Mouse (Mus musculus) cerebral cortex, adult 2 months (tissue): ENCODE results near the gene Scel.

ENCODE experiments used
- WGBS: fragments of 180-500 bp; shearing (Covaris S2); methylation state at CpG from one replicate; pipeline ENCODE4 v1.1.7; 2018; 5-methylcytosine and 5-hydroxymethylcytosine counted together

Gene Scel

DNA sequence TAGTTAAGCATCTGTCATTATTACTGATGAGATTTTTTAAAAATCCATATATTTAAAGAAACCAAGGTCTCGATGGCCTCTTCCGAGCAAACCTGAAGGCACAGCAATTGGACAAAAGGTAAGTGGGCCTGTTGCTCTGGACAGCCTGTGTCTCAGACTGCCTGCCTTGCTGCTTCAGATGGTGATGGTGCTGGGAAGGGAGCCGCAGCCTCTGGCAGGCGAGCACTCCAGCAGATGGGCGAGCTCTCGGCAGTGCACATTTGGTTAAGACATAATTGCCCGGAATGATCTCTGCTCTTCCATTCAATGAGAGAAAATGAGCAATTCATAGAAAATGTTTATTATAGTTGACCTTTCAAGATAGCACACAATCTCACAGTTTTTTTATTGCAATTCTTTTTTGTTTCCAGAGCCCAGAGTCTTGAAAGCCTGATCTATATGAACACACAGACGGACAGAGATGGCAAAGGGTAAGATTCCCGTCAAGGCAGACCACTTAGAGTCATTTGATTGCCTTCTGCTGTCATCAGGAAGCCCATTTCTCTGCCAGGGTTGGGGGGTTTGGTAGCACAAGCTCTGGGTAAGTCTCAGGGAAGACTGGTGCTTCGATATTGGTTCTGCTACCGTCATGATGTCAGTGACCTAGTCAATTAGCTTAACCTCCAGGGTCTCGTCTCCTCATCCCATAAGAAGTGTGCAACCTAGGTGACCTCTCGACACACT is 58.6 kb downstream of the Scel start:
- WGBS, result 65% methylated on average over 13 of the region's 13 CpGs

DNA sequence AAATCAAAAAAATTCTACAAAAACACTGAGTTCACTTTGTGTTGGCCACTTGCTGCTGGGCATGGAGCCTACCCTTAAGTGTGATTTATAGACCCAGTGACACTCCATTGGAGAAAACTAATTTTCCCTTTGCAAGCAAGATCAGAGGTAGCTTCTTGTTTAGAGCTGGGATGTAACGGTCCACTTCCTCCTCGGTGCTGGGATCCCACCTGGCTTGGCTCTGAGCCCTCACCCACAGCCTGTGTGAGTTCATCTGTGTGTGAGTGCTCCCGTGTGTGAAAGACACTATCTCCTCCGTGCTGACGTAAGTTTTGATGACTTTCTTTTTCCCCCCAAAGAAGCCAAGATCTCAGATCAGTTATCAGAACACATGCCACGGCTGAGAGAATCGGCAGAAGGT is 62.7 kb downstream of the Scel start:
- 87% methylated on average over 7 of the region's 7 CpGs for WGBS

DNA sequence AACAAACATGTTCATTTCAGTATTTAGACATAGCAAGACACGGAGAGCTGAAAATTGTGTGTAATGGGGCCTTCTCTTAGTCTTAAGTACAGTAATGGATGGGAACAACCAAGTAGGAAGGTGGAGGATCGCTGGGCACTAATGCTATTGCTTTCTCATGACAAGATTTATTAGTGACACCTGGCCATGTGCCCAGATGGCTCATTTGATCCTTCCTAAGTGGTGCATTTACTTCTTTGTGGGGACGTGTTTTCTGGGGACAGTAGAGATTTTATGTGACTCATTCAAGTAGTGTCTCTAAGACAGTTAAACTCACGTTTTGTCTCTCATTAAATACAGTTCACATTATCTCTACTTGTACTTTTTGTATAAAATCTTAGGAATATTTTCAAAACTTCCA is 73.5 kb downstream of the Scel start:
- 68% methylated on average over 4 of the region's 4 CpGs for WGBS

DNA sequence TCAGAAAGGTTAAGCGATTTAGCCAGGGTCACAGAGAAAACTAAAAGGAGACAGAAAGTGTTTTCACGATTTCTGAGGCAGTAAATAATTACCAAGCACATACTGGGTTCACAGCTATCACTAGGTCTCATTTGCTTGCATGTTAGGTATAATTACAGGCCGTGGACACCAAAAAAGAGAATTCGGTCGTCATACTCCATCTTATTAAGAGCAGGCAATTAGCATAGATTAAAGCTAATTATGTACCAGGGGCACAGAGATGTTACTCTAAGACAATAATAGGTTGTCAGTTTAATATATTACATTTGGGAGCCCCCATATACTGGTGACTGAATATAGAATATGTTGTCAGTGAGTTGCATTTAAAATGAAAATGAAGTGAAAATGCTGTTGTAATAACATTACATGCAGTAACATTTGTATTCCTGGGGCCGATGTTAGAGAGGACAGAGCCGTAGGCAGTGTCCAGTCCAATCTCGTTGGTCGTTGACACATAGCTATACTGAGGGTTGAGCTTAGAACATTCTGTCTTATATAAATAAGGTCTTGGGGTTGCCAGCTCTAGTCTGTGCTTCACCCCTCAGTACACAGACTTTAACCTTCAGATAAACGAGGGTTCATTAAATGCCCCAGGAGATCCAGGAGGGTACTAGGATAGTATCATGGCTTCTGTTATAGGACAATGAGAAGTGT is 74.2 kb downstream of the Scel start:
- 77% methylated on average over 10 of the region's 10 CpGs for WGBS

DNA sequence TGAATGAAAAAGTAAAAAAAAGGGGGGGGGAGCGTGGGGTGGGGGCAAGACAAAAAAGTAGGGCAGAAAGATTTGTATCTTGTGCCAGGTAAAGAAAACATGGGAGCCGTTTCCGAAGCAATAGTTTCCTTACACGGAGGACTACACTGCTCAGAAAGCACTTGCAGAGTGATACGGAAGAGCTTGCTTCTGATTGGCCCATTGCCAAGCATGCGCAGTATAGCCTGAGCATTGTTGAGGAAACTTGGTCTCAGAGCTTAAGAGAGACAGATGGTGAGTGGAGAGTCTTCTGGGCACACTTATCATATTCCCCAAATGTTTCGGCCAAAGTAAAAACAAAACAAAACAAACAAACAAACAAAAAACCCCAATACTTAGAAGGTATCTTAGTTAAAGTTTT is 76.7 kb downstream of the Scel start:
- whole genome bisulfite sequencing, result 39% methylated on average over 7 of the region's 7 CpGs

DNA sequence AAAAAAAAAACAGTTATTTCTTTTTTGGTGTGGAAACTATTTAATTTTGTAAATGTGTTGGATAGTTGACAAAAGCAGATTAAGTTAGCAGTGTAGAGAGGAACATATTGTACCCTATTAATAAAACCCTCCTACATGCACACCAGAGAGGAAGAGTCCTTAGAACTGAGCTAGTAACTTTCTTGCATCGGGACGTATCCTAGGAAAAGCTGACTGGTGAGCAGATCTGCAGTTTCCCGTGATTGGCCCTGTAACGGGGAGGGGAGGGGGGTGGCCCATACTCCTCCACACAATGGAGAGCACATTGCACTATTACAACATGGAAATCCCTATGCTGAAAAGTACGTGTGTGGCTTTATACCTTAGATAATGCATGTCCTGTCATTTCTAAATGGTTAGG is 82.7 kb downstream of the Scel start:
- whole genome bisulfite sequencing, result 45% methylated on average over 5 of the region's 5 CpGs

DNA sequence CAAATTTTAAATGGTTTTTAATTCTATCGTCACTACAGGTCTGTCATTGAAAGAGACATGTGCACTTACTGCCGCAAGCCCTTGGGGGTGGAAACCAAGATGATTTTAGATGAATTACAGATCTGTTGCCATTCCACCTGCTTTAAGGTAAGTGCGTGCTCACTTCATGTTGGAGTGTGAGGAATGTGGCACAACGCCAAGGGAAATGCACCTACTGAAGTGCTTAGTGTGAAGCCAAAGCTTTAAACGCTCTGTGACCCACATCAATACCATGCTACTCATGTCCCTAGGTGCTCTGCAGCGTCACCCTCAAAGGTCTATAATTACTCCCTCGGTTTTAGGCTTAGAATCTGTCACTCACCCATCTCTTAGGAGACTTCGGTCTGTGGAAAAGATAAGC is 94.9 kb downstream of the Scel start:
- WGBS, result 89% methylated on average over 8 of the region's 8 CpGs

DNA sequence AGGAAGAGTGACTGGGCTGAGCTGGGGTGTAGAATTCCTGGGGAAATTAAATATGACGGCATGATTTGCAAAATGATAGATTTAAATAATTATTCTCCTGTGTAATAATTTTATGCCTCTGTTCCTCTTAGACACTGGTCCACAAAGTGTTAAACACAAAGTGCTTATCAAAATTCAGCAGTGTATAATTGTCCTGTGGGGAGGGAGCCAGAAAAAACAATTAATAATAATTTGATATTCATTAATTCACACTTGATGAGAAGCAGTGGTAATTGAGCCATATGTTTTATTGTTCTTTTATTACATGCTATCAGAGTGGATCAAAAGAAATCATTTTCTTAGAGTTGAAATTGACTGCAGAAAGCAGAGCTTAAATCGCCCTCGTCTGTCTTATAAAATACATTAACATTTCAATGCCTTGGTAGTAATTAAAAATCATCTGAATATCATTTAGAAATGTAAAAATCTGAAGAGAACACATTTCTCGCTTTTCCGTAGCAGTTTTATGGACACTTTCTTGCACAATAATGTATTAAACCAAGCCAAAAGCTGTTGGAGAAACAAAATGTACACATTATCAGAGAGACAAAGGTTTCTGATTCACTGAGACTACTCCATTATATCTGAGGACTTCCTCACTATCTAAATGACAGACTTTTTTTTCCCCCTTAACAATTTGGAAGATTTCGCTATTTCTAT is 100.6 kb downstream of the Scel start:
- 67% methylated on average over 6 of the region's 6 CpGs for WGBS

DNA sequence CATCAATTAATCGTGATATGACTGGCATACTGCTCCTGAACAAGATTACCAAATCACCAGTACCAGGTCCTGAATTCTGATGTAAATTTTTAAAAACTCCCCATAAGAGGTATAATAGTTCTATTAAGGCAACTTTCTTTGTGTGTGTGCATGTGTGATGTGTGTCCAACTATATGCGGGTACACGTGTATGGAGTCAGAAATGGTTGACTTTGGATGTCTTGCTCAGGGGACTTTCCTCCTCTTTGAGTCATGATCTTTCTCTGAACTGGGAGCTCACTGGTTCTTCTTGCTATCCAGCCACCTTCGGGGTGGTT is 101.1 kb downstream of the Scel start:
- 82% methylated on average over 4 of the region's 4 CpGs for WGBS

DNA sequence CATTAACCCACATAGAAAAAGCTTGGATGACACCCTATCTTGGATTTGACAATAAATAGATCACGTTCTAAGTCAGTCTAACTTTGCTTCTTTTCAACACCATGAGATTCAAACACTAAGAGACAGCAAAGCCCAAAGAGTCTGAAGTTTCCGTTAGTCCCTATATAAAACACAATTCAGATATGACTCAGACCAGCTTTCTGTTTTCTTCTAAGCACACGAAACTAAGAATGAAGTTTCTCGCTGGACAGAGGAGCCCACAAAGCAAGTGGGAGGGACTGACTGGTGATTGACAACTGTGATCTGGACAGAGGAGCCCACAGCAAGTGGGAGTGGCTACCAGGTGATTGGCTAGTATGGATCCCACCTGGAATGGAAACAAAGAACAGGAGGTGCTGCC is 106.6 kb downstream of the Scel start:
- WGBS, result 80% methylated on average over 4 of the region's 4 CpGs

DNA sequence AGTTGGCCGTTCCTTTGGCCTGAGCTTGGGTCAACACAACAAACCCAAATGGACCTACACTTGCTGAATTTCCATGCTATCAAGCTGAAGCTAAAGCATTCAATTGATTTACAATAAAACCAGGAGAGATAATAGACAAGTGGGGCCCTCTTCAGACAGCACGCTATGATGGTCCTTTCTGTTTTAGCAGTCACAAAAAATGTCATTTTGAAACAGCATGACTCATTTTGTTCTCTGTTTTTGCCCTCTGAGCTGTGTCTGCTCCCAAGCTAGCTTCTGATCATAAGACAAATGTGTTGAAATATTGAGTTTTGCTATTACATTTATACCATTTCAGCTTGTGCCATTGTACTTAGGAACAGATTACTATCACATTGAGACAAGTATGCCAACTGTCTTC is 108.1 kb downstream of the Scel start:
- WGBS, result 94% methylated on average over 2 of the region's 2 CpGs

DNA sequence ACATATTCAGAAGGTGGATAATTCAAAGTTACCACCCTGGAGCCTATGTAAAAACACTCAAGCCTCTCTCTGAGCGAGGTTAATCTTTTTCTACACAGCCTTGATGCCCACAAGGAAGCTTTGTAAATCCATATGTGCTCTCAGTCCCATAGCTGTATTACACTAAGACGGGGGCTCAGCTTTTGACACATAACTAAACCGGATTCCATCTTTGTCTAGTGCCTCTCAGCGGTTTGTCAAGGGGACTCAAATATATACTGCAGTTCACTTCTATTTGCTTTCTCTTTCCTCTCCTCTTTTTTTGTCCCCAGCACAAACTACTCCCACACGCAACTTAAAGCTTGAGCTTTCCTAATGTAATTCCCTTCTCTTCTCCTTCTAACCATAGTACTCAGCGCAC is 113.0 kb downstream of the Scel start:
- WGBS, result 74% methylated on average over 6 of the region's 6 CpGs

DNA sequence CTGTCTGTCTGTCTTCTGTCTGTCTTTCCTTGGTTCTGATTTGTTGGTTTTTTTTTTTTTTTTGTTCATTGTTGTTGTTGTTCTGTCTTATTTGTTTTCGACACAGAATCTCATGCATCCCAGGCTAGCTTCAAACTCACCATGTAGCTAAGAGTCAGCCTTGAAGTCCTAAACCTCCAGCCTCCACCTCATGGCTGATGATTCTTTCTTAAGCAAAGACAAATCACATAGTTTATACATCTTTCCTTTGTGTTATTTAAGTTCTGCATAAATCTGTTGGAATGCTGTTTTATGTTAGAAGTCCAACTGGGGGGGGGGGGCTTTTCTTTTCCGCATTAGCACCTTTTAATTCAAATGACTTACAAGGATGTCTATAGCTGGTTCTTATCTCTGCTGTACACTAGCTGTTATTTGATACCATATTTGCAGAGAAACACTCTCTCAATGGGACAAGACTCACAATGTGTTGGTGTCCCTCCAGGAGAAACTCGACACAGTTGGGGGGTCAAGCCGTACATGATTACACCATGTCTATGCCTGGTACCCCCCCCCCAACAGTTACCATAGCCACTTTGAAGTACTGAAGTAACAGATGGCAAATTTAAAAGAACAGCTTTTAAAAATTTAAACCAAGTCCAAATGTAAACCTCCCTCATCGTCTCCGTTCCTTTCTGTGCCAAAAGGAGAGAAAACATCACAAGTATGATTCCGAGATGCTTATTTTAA is 116.7 kb downstream of the Scel start:
- 55% methylated on average over 7 of the region's 7 CpGs for WGBS

DNA sequence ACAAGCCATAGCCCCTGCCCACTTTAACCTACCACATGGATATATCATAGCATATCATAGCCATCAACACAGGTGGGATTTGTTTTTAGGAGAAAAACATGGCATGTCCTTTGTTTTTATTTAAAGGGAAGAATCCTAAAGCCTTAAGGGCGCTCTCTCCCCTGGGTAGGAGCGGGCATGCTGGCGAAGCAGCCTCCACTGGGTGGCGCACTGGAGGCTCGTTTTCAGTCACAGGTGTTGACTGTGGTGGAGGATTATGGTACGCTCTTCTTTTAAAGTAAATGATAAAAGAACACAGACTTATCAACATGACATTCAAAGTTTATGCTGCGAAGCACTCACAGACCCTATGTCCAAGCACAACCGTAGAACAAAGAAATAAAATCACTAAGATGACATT is 117.4 kb downstream of the Scel start:
- 69% methylated on average over 8 of the region's 8 CpGs for WGBS

DNA sequence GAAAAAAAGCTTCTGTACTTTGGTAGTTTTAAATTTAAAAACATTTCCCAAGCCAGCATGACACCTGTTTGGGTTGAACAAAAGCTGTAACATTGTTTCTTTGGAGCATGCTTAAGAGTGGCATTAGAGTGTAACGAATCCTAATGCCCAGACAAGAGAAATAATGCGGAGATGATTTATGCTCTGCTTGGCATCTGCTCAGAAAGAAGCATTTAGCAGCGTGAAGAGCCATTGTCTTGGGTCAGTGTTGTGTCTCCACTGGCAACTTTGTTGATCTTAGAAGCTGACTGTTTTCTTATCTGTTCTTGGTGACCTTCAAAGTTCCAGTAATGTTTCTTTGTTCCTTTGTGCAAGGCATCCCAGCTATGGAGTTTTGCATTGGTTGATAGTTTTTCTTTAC is 130.8 kb downstream of the Scel start:
- WGBS, result 71% methylated on average over 3 of the region's 3 CpGs

DNA sequence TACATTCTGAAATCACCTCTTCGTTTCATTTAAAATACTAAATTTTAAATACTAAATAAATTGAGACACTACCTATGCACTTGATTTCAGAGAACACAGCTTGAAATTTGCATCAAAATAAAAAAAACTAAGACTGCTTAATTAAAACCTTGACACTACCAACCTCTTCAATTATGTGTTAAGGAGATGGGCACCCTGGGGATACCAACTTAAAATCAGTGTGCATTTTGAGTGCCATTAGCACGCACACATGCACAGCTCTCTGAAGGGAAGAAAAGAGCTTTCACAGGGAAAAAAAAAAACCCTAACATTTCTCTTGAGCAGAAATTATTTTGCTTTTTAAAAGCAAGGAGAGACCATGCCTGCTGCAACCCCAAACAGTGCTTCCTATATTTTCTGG is 134.8 kb downstream of the Scel start:
- 72% methylated on average over 2 of the region's 2 CpGs for WGBS

DNA sequence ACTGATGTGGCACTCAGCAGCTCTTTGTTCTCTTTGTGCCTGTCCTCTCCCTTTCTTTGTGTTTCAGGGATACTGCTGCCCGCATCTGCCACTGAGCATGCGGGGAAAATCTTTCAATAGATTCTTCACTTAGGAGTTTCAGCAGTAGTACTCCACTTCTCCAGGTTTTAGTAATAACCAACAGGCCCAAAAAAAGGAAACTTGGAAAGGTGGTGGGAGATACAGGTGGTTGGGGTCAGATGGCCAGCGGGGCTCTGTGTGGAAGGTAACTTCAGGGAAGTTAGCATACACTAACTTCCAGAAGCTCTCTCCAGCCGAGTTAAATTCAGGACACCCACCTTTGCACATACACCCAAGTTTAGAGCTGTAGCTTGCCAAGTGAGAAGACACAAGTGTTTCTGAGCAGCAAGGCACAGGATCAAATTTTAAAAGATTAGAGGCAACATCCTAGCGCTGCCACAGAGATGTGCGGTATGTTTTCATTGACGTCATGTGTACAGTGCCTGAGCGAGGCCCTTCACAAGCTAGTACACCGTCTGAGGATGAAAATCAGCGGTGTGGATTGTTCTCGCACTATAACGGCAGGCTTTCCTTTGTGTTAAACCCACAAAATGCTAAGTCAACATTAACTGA is 135.6 kb downstream of the Scel start:
- 13% methylated on average over 12 of the region's 12 CpGs for WGBS

DNA sequence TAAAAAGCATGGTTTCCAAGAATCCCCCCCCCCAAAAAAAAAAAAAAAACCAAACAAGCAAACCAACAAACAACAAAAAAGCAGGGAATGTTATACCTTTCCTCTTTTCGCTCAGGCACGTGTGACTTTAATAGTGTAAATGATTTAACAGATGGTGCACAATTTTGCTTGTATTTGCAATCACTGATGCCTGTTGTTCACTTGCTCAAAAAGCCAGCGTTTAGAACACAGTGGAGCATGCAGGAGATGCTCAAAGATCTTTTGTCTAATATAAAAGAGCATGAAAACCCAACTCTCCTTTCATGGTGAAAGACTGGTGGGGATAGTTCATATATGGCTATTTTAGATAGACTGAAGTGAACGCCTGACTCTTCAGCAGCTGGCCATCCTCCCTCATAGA is 136.2 kb downstream of the Scel start:
- 20% methylated on average over 4 of the region's 4 CpGs for WGBS

DNA sequence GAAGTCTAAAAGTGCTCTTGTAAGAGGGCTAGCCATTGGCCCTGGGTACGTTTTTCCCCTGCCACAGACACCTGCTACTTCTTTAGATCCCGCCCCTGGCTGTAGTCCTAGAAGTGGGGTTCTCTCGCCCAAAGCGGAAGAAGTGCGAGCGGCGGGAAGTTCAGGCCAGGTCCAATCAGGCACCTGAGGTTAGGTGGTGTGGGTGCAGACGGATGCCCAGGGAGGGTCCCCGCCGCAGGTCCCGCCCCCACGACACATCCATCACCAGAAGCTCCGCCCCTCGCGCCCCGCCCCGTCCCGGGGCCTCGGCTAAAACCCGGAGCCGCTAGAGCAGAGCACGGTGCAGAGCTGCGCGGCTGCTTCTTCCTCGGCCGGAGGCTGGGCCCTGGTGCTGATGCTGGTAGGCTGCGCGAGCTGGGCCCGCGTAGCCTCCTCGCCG is 136.8 kb downstream of the Scel start, which contains the start of gene Slain1:
Gene Slain1 (plus strand): TSS at position 333 of the 439 bp plus-strand sequence.
- WGBS, result under 1% methylated on average over 32 of the region's 32 CpGs

DNA sequence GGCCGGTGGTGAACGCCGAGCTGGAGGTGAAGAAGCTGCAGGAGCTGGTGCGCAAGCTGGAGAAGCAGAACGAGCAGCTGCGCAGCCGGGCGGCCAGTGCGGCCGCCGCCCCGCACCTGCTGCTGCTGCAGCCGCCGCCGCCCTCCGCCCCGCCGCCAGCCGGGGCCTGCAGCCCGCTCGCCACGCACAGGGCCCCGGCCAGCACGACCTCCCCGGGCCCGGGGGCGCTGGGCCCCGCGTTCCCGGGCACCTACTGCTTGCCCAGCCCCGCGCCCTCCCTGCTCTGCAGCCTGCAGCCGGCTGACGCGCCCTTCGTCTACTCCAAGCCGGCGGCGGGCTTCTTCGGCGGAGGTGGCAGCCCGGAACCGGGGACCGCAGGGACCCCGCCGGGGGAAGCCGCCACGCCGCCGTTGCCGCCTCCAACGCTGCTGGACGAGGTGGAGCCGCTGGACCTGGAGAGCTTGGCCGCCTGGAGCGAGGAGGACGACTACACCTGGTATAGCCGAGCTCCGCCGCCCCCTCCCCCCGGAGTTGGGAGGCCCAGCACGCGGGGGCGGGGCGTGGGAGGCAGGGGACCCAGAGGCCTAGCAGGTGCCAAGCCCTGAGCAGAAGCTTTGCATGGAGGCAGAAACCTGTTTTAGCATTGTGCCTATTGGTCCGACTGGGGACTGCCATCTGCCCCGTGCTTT is 137.4 kb downstream of the Scel start:
- under 1% methylated on average over 49 of the region's 67 CpGs for WGBS

DNA sequence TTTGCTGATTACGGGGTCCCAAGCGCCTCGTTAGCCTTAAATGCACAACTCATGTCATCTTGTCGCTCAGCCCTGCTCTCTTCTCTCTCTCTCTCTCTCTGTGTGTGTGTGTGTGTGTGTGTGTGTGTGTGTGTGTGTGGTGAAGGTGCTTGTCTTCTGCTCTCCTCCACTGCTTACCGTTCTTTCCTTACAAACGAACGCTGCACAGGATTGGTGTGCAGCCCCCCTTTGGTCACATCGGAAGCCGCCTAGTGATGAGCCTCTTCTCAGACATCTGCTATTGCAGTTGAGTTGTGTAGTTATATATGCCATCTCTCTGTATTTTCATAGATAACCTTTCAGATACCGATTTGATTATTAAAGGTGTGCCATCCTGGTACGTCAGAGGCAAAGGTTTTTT is 138.0 kb downstream of the Scel start:
- 4% methylated on average over 11 of the region's 11 CpGs for WGBS
